Mouse (Mus musculus): ENCODE results near the gene Epb41.
A peak's percentile ranks its signal among the peaks of the same experiment; 100 is the strongest.

The Epb41 gene

GRCm38 (mm10) chr4:132074077-132074932 is 816 bp downstream of the Epb41 start, which contains the start of gene Gm10300:
Gene Gm10300 (plus strand): TSS chr4:132074697.
- DNase-seq (ENCODE audit: low read depth, low spot score): no peak

GRCm38 (mm10) chr4:132072946-132073345 is 2.2 kb downstream of the Epb41 start:
- DNase-seq (ENCODE audit: low read depth, low spot score): no peak

GRCm38 (mm10) chr4:132072156-132072555 is 3.0 kb downstream of the Epb41 start:
- no peak for DNase-seq (ENCODE audit: low read depth, low spot score)

- no peak for DNase-seq (ENCODE audit: low read depth, low spot score)
Measured at GRCm38 (mm10) chr4:132071674-132072073, 3.4 kb downstream of the Epb41 start.

GRCm38 (mm10) chr4:132067938-132068235 is 7.2 kb downstream of the Epb41 start:
- DNase-seq (ENCODE audit: low read depth, low spot score): no peak

GRCm38 (mm10) chr4:132067112-132067937 is 7.8 kb downstream of the Epb41 start:
- no peak for DNase-seq (ENCODE audit: low read depth, low spot score)

GRCm38 (mm10) chr4:132066101-132066773 is 8.9 kb downstream of the Epb41 start:
- DNase-seq (ENCODE audit: low read depth, low spot score): no peak

GRCm38 (mm10) chr4:132065578-132065977 is 9.5 kb downstream of the Epb41 start:
- no peak for DNase-seq (ENCODE audit: low read depth, low spot score)

GRCm38 (mm10) chr4:132064550-132064949 is 10.6 kb downstream of the Epb41 start:
- no peak for DNase-seq (ENCODE audit: low read depth, low spot score)

GRCm38 (mm10) chr4:132062934-132063884 is 11.9 kb downstream of the Epb41 start:
- DNase-seq (ENCODE audit: low read depth, low spot score): peak; percentile 83

GRCm38 (mm10) chr4:132062289-132062688 is 12.8 kb downstream of the Epb41 start:
- no peak for DNase-seq (ENCODE audit: low read depth, low spot score)

- DNase-seq (ENCODE audit: low read depth, low spot score): no peak
Measured at GRCm38 (mm10) chr4:132060040-132060832, 14.9 kb downstream of the Epb41 start.

- DNase-seq (ENCODE audit: low read depth, low spot score): no peak
Measured at GRCm38 (mm10) chr4:132059541-132059940, 15.6 kb downstream of the Epb41 start.

GRCm38 (mm10) chr4:132057311-132057710 is 17.8 kb downstream of the Epb41 start:
- peak; percentile 76 for DNase-seq (ENCODE audit: low read depth, low spot score)

- DNase-seq (ENCODE audit: low read depth, low spot score): peak; percentile 76
Measured at GRCm38 (mm10) chr4:132051321-132052275, 23.5 kb downstream of the Epb41 start.

- DNase-seq (ENCODE audit: low read depth, low spot score): no peak
Measured at GRCm38 (mm10) chr4:132049549-132050200, 25.4 kb downstream of the Epb41 start.

GRCm38 (mm10) chr4:132048995-132049404 is 26.1 kb downstream of the Epb41 start:
- DNase-seq (ENCODE audit: low read depth, low spot score): peak; percentile 88

Measured in retina, adult 2 months (tissue).